Mouse (Mus musculus): ENCODE results near the gene Mff. TPM values are rescaled to one million over a fixed set of nuclear protein-coding genes. Genes with fewer than 3 reads are reported as not detected.

The Mff gene
- total RNA-seq, 2 experiments from 2014 or later = 172 to 180 TPM

GRCm38 (mm10) chr1:82768269-82768668, 43.6 kb downstream of the Mff start, which contains the start of gene Tm4sf20:
TSS of gene Tm4sf20 (minus strand) at chr1:82768461.
- no peak for DNase-seq
- intact Hi-C loops (cut with DNase I) = no loop called here

GRCm38 (mm10) chr1:82771022-82771586, 46.4 kb downstream of the Mff start, which contains the start of gene Gm47791:
TSS of gene Gm47791 (minus strand) at chr1:82771243.
- intact Hi-C loops (cut with DNase I) = no loop called here
- no peak for DNase-seq

- intact Hi-C loops (cut with DNase I) = no loop called here
- DNase-seq = no peak
These were observed 47.7 kb downstream of the Mff start for GRCm38 (mm10) chr1:82772428-82772827.

GRCm38 (mm10) chr1:82773208-82773607, 48.5 kb downstream of the Mff start:
- intact Hi-C loops (cut with DNase I) = no loop called here
- no peak for DNase-seq

- DNase-seq = no peak
- intact Hi-C loops (cut with DNase I) = no loop called here
These were observed 50.6 kb downstream of the Mff start for GRCm38 (mm10) chr1:82775293-82775692.

- intact Hi-C loops (cut with DNase I) = no loop called here
These were observed 54.8 kb downstream of the Mff start for GRCm38 (mm10) chr1:82779388-82779966.

GRCm38 (mm10) chr1:82783559-82783958, 58.9 kb downstream of the Mff start:
- DNase-seq = no peak
- intact Hi-C loops (cut with DNase I) = no loop called here

More at GRCm38 (mm10) chr1:82779388-82779966, 54.8 kb downstream of the Mff start:
- DNase-seq = no peak

GRCm38 (mm10) chr1:82785546-82785945, 60.9 kb downstream of the Mff start:
- intact Hi-C loops (cut with DNase I) = loop anchor here (5.0 kb wide), 1 partner anchor 932 kb away; no protein-coding TSS in a partner anchor
- DNase-seq = peak in 1 of 2 experiments; percentile 13

- DNase-seq = peak; percentile 53 to 65
- intact Hi-C loops (cut with DNase I) = loop anchor here (1.0 to 5.0 kb wide), 5 partner anchors 51 to 930 kb away; partner anchors contain the start of gene Agfg1
These were observed 62.7 kb downstream of the Mff start for GRCm38 (mm10) chr1:82787414-82787813.

- DNase-seq = no peak
- intact Hi-C loops (cut with DNase I) = loop anchor here (5.0 kb wide), 1 partner anchor 929 kb away; no protein-coding TSS in a partner anchor
These were observed 63.4 kb downstream of the Mff start for GRCm38 (mm10) chr1:82788070-82788469.

- no peak for DNase-seq
- intact Hi-C loops (cut with DNase I) = no loop called here
These were observed 66.4 kb downstream of the Mff start for GRCm38 (mm10) chr1:82791105-82791504.

- no peak for DNase-seq
- intact Hi-C loops (cut with DNase I) = no loop called here
These were observed 67.5 kb downstream of the Mff start for GRCm38 (mm10) chr1:82792238-82792637.

GRCm38 (mm10) chr1:82793110-82793509, 68.4 kb downstream of the Mff start:
- intact Hi-C loops (cut with DNase I) = no loop called here
- DNase-seq = no peak

- intact Hi-C loops (cut with DNase I) = no loop called here
- DNase-seq = no peak
These were observed 69.3 kb downstream of the Mff start for GRCm38 (mm10) chr1:82793986-82794385.

GRCm38 (mm10) chr1:82795211-82795610, 70.5 kb downstream of the Mff start:
- no peak for DNase-seq
- intact Hi-C loops (cut with DNase I) = no loop called here

GRCm38 (mm10) chr1:82795702-82796443, 71.2 kb downstream of the Mff start:
- intact Hi-C loops (cut with DNase I) = no loop called here
- DNase-seq = no peak

GRCm38 (mm10) chr1:82797088-82797487, 72.4 kb downstream of the Mff start:
- intact Hi-C loops (cut with DNase I) = no loop called here
- DNase-seq = no peak

- intact Hi-C loops (cut with DNase I) = no loop called here
- DNase-seq = no peak
These were observed 73.6 kb downstream of the Mff start for GRCm38 (mm10) chr1:82798304-82798703.

GRCm38 (mm10) chr1:82798922-82799321, 74.2 kb downstream of the Mff start:
- DNase-seq = no peak
- intact Hi-C loops (cut with DNase I) = no loop called here

- no peak for DNase-seq
- intact Hi-C loops (cut with DNase I) = no loop called here
These were observed 76.6 kb downstream of the Mff start for GRCm38 (mm10) chr1:82801105-82801783.

All from heart, postnatal 36 days (tissue).